Mouse (Mus musculus) common myeloid progenitor, adult 5-6 weeks (primary cell): Measurements from ENCODE around the gene Rapgef3. TPM values are rescaled to one million over a fixed set of nuclear protein-coding genes. Genes with fewer than 3 reads are reported as not detected.
A peak's percentile ranks its signal among the peaks of the same experiment; 100 is the strongest.

ENCODE experiments used
- ATAC-seq: replicated peaks from 2 replicates; pipeline ENCODE4 v1.8.0; 2016; ENCODE audit warnings: low read depth, mild to moderate bottlenecking, moderate TSS enrichment, inconsistent platforms; ENCODE audit not compliant: poor library complexity, severe bottlenecking
- total RNA-seq: library from RNA; stranded (forward); fragments of 200-1000, 187-1606 nt; gene quantifications from 2 replicates; pipeline ENCODE4 v1.2.3, GENCODE M21; 2017

The Rapgef3 gene
- total RNA-seq, 1 experiment from 2014 or later, result 7.5 TPM

DNA sequence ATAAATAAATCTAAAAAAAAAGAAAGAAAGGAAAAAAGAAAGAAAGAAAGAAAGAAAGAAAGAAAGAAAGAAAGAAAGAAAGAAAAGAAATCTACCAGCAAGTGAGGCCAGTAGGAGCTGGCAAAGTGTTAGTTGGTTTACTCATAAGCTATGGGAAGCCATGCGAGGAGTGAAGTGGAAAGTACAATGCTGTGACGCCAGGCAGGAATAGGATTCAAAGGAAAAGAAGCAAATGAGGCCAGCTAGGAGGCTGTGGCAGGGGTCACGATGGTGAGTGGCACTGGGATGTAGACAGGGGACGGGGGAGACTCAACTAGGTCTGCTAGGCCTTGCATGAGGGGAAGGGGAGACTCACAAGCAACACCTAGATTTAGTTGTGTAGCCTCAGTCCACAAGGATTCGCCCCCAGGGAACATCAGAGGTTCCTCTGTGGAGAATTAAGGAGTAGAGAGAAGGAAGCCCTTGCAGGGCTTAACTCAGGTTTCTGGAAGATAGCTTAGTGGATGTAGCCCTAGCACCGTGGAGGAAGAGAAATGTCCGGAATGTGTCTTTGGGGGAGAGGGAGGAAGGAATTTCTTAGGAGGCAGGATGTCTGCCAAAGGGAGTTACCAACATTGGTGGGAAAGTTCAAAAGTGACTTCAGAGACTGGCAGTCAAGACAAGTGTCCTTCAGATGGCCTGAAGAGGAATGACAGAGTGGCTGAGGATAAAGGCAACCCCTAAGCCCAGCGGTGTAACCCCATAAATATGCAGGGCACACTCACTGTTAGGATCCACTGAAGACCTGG is 10.7 kb upstream of the Rapgef3 start, which contains the start of gene Slc48a1:
Gene Slc48a1, plus strand, starts transcription at position 210 of the 788 bp plus-strand sequence.
- no peak for ATAC-seq

DNA sequence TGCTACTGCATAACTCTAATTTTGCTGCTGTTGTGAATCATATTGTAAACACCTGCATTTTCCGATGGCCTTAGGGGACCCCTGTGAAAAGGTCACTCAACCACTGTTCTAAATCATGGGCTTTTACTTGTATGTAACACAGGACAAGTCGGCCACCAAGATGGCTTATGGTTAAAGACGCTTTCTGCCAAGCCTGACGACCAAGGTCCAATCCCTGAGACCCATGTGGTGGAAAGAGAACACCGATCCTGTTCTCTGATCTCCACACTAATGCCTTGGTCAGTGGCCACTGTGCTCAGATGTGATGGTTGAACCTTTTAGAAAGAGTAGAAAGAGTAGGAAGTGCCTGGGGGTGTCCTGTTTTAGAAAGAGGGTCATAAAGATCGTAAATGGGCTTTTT is 9.1 kb upstream of the Rapgef3 start:
- no peak for ATAC-seq

DNA sequence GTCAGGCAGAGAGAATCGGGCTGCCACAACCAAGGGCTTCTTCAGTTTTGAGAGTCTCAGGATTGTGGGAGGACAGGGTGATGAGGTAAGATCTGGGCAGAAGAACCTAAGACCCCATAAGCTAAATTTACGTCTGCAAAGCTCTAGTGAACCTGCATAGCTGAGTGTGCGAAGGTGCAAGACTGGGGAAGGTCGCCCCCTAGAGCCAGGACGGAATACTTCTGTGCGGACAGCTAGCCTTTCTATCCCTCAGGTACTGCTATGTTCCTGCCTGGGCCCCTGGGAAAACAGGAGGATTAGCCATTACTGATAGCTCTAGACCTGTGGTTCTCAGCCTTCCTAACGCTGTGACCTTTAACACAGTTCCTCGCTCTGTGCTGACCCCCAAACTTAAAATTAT is 8.7 kb upstream of the Rapgef3 start:
- ATAC-seq, result peak; percentile 81

DNA sequence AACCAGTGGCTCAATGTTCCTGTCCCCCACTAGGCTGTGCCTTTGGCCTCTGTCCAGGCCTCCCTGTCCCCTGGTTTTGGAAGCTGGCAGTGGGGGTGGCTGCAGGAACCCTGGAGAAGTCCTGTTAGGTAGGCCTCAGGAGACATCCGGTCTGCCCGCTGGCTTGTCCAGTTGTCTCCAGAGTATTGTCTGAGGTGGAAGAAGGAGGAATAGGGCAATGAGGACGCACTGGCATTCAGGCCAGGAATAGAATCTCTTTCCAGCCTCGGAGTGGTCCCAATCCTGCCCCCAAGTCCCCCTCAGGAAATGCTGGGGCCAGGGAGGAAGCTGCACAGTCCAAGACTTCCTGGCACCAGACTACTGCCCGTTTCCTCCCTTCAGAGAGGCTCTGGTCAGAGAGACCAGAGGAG is 6.2 kb upstream of the Rapgef3 start:
- no peak for ATAC-seq

DNA sequence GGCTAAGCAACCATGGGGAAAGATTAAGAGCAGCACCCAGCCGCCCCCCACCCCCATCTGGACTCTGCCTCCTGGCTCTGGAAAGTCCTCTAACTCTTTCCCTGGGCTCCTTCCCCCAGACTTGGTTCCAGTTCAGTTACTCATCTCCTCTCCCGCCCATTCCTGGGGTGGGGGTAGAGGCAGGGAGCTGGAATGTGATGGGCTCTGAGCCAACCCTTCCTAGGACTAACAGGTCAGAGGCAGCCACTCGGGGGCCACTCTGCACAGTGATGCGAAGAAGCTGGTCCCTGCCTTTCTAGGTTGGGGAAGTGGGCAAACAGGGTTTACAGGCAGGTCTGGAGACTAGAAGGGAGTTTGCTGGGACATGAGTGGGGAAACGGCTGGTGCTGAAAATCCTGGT is 5.3 kb upstream of the Rapgef3 start:
- no peak for ATAC-seq

DNA sequence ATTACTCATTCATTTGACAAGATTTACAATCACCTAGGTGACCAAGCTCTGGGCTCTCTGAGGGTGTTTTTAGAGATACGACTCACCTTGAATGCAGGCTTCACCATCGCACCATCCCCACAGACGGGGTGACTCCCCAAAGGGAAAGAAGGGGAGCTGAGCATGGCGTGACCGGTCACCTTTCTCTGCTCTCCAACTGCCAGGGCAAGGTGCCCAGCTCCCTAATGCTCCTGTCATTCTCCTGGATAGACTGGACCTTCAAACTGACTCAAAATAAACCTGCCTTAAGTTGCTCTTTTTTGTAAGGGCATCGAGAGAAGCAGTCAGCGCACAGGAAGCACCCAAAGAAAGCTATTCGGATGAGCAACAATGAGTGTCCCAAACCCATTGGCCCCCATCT is 2.5 kb upstream of the Rapgef3 start:
- no peak for ATAC-seq

DNA sequence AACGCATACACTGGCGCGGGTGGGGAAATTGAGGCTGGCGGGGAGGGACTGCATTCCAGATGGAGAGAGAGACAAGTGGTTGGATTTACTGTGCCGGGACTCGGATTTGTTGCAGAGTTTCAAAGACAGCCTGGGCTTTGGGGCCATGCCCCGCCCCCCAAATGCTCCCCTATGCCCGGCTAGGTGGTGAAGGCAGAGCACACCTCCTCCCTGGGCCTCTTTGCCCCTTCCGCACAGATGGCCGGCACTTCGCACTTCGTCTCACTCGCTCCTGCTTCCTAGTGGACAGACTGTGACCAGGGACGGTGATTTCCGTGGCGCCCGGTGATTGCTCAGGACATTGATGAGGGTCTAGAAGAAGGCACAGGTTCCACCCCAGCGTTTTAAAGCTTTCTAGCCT is 420 bp upstream of the Rapgef3 start:
- peak; percentile 23; the same call in 1 of the 2 replicates for ATAC-seq

DNA sequence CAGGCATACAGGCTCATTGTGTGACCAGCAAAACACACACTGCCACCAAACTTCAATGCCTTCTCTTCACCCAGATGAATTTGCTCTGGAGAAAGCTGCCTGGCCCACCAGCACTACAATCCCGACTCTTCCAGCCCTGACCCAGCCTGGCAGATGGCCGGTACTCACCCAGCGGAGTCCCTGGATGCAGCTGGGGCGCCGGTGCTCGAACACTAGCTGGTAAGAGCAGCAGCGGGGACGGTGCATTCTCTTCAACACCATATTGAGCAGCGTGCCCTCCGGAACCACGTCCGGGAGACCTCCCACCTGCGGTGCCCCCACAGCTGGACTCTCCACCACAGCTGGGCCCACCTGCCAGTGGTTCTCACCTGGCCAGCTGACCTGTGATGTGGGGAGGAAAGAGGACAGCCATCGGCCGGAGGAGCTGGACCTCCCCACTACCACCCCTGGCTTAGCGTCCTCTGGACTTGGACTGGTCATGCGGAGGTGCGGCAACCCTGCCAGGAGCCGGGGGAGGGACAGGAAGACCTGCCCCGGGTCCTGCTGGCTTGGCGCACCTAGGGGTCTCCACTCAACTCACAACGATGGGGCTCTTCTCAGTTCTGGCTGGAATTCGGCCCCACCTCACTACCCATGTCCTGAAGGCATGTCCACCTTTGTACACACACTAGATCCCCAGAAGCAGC is 1.0 kb downstream of the Rapgef3 start:
- no peak for ATAC-seq

DNA sequence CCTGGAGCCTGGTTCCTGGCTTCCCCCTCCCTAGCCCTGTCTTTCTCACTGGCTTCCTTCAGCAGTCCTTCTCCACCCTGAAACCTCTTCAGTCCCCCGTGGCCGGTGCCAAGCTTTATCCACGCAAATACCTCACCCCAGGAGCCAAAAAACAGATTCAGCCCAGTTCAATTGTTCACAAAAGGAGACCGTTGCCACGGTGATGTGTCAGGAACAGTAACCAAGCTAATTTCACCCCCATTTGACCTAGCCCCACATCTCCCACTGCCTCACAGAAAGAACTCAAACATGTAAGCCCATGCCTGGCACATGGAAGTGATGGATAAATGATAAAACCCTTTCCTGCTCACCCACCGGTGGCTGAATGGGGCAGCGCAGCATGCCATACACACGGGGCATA is 1.6 kb downstream of the Rapgef3 start:
- no peak for ATAC-seq

DNA sequence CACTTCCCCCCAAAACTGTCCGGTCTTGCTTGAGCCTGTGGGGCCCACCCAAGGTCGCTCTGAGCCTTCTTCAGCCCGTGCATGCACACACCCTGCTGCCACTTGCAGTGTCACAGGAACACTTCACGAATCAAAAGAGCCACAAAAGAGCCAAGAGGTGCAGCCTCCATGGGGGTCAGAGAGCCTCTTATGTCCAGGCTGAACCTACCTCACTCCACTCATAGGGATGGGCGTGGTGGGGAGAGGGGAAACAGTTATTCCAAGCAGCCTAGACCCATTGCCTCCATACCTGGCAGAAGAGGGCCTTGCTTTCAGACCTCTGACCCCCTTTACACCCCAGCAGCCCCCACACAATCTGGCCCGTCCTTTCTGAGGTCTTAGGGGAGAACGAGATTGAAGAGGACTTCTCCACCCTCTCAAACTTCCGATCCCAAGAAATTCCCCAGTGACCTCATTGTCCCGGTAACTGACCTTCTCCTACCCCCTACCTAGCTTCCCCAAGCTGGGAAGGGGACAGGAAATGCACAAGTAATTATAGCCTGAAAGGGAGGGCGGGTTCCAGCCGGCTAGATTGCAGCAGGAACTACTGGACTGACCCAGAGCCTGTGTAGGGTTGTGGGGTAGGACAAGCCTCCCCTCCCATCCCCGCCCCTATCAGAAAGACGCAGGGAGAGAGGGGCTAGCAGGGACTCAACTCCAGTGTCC is 2.5 kb downstream of the Rapgef3 start:
- no peak for ATAC-seq

DNA sequence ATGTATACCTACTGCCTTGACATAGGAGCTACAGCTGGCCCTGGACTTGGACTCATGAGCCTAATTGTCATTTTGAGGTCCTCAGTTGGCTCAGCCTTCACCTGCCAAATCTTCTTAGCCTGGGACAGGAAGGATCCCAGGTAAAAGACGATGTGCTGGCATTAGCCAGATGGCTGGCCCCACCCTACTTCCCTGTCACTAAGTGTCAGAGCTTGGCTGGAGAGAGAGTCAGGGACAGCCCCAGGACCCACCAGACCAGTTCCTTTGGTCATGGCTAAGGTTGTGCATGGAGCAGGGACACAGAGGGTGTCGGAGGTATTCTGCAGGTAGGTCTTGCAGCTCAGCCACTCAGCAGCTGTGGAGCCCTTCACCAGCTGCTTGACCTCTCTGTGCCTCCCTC is 3.2 kb downstream of the Rapgef3 start:
- no peak for ATAC-seq

DNA sequence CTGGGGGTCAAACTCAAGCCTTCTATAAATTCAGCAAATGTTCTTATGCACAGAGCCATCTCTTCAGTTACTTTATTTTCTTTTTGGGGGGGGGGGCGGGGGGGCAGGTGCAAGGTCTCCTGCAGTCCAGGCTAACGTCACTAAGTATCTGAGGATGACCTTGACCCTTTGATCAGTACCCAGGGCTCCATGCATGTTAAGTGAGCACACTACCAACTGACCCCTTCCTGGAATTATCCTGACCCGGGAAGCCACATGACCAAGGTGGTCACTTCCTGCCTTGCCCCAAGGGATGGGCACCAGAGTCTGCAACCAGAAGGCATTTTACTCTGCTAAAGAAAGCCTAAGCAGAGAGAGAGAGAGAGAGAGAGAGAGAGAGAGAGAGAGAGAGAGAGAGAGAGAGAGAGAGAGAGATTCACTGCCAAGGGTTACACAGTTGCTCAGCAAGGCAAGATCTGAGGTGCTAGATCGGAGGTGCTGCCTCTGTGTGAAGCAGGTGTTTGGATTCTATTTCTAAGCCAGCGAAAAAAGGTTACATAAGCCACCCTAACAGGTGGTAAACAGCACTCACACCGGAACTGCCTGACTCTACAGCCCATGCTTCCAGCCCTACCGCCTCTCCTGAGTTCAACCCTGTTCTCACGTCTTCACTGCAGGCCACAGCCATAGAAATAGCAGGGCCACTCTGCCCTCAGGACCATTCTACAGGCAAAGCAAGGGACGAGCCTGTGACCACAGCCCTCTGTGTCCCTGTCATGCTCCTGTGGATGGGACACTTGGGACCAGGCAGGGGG is 4.3 kb downstream of the Rapgef3 start:
- ATAC-seq, result no peak

DNA sequence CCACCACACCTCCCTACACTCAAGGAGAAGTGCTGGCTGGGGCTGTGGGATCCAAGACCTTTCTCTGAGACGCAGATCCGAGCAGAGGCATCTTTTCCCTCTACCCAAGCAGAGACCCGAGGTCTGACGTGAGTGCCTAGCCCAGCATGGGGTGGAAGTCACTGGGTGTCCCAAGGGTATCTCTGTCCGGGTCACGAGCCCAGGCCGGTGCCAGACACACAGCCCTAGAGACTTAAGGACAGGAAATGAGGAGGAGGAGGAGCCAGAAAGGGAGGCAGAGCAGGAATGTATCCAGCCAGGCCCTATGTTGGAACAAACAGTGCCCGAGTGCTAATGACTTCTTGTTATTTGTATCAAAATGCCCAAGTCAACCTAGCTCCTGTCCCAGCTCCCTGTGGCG is 5.0 kb downstream of the Rapgef3 start:
- no peak for ATAC-seq

DNA sequence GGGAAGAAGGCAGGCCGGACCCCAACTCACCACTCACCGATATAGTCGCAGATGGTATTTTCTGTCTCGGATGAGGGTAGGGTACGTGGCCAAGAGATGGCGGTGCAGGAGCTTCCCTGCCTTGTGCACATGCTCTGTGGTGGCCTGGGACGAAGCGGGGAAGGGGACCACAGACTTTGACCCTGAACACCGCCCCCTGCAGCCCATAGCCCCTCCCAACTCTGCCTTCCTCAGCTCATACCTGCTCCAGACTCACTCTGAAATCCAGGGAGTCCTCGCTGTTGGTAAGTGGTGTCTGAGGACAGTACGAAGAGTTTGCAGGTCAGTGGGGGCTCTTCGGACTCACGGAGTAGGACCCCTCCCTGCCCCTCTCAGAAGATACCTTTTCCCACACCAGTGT is 6.3 kb downstream of the Rapgef3 start:
- ATAC-seq, result no peak

DNA sequence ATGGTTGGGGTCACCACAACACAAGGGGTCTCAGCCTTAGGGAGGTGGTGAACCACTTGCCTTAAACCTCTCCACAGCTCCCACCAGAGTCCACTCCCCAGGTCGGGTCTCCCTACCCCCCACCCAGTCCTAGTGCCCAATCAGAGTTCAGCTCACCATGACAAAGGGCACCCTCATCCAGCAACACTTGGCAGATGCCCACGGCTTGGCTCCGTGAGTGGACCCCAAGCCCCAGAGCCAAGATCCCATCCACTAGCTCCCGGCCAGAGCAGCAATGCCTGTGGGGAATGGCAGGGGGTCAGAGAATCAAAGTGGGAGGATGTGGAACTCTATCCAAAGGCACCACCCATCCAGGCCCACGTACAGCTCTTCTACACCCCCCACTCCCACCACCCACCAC is 6.8 kb downstream of the Rapgef3 start:
- ATAC-seq, result no peak

DNA sequence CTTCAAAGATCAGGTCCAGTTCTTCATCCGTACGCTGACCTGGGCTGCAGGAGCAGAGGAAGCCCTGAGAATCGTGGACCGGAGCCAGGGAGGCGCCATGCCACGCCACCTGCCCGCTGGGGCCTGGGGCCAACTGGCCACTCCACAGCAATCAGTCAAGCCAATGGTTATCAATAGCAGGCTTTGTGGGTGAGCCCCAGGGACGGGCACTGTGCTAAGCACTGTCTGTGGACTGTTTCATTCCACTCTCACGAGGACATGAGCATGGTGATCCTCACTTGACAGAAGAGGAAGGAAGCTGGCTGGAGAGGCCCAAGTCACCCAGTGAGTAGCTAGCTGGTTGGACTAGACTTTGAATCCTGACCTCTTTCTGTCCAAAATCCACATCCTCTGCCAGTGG is 7.8 kb downstream of the Rapgef3 start:
- ATAC-seq, result peak; percentile 52

DNA sequence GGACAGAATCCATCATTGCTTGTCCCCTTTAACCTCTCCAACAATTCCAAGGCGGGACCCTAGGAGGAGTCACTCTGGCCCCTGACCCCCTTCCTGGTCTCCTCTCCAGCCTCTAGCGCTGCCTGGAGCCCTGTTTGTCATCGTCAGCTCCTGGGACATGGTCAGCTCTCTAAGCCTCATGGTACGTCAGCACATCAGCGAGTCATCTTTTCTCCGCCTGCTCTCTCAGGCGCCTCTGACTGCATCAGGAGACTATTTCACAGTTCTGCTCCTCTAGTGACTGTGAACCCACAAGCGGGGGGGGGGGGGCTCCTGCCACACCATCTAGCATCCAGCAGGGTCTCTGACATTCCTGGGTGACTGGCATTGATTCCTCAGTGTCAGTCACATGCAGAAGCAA is 12.4 kb downstream of the Rapgef3 start:
- no peak for ATAC-seq

DNA sequence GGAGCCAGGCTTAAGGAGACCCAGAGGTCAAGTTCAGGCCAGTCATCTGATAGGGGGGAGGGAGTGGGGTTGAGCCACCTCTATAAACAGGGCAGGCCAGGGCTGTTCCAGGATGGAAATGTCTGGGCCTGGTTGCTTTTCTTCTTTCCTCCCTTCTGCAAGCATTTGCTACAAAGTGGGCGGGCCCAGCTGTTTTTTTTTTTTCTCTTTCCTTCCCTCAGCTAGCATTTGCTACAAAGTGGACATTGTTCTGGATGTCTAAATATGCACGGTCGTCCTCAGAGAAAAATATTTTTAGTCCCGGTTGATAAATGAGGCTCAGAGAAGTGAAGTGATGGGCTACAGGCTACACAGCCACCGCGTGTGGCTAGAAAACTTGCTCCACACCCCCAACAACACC is 13.3 kb downstream of the Rapgef3 start:
- ATAC-seq, result no peak

DNA sequence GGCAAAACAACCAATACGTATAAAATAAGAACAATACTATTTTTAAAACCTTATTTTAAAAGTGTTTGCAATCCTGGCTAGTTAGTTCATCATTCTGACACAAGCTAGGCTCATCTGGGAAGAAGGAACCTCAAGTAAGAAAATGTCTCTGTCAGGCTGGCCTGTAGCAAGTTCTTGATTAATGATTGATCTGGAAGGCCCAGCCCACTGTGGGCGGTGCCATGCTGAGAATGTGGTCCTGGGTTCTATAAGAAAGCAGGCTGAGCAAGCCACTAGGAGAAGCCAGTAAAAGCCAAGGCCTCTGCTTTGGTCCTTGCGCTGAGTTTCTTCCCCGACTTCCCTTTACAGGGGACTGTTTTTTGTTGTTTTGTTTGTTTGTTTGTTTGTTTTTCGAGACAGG is 15.3 kb downstream of the Rapgef3 start:
- ATAC-seq, result no peak

DNA sequence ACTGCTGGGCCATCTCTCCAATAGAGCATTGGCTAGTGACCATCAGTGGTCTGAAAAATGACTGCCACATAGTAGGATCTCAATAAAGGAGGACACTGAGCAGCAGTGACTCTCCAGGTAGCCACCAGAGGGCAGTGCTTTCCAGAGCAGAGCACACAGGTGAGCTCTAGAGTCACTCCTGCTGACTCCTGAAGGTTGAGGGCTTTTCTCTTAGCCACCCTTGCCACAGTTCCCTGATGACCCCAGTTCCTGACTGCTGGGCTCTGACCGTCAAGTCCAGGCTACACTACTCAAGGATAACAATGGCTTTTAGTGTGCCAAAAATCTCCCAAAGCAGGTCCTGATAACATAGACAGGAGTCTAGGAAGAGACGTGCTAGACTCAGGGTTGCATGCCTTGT is 16.1 kb downstream of the Rapgef3 start:
- ATAC-seq, result no peak
